Mouse (Mus musculus) bone marrow, adult 2 months (tissue): ENCODE results near the gene Sipa1l2. TPM values are rescaled to one million over a fixed set of nuclear protein-coding genes. Genes with fewer than 3 reads are reported as not detected.
A peak's percentile ranks its signal among the peaks of the same experiment; 100 is the strongest.

Experiments used
- H3K27ac ChIP-seq: fragments of 200-500 bp; 2 replicates; pipeline ENCODE4 v1.5.1; 2012; ENCODE audit warnings: low read depth, mild to moderate bottlenecking, control low read depth, inconsistent platforms, low read length; ENCODE audit not compliant: control insufficient read depth, poor library complexity, insufficient read depth
- H3K4me1 ChIP-seq: fragments of 200-500 bp; 2 replicates; pipeline ENCODE4 v1.6.1; 2011; ENCODE audit warnings: low read length; ENCODE audit not compliant: control insufficient read depth, insufficient read depth
- H3K4me3 ChIP-seq: fragments of 200-500 bp; replicated peaks from 2 replicates; pipeline ENCODE3; 2011; ENCODE audit warnings: mild to moderate bottlenecking, low read depth, low read length, control low read depth; ENCODE audit not compliant: control insufficient read depth
- CTCF ChIP-seq: fragments of 200-500 bp; IDR thresholded peaks from 2 replicates; pipeline ENCODE4 v1.5.1; 2011; ENCODE audit warnings: low read length, control low read depth; ENCODE audit not compliant: control insufficient read depth, insufficient read depth
- POLR2A ChIP-seq: fragments of 200-500 bp; IDR thresholded peaks from 2 replicates; pipeline ENCODE4 v1.6.1; 2011; ENCODE audit warnings: low read depth, mild to moderate bottlenecking, control low read depth, low read length, borderline replicate concordance; ENCODE audit not compliant: control insufficient read depth
- WGBS: fragments of 180-500 bp; shearing (Covaris S2); methylation state at CpG from one replicate; pipeline ENCODE4 v1.1.7; 2018; 5-methylcytosine and 5-hydroxymethylcytosine counted together
- polyA plus RNA-seq: library from polyadenylated mRNA; stranded (reverse); fragments of >200 nt; gene quantifications from 2 replicates; pipeline ENCODE4 v1.2.4, GENCODE M21; 2011; ENCODE audit warnings: low replicate concordance; ENCODE audit not compliant: missing spikeins, insufficient read depth, insufficient read length

Sipa1l2 gene
- polyA plus RNA-seq, 1 experiment = 6.7 TPM

- Histone ChIP-seq H3K27ac (no peak overlapping the region), H3K4me1 (peaks cover 2% of the 10 kb centered on the region; the same call in 1 of the 2 replicates), H3K4me3 (no peak overlapping the region)
- TF ChIP-seq CTCF (no peak), POLR2A (no peak)
- 82% methylated on average over 6 of the region's 6 CpGs for WGBS
Measured at GRCm38 (mm10) chr8:125465156-125465821, 104.3 kb downstream of the Sipa1l2 start.

DNA sequence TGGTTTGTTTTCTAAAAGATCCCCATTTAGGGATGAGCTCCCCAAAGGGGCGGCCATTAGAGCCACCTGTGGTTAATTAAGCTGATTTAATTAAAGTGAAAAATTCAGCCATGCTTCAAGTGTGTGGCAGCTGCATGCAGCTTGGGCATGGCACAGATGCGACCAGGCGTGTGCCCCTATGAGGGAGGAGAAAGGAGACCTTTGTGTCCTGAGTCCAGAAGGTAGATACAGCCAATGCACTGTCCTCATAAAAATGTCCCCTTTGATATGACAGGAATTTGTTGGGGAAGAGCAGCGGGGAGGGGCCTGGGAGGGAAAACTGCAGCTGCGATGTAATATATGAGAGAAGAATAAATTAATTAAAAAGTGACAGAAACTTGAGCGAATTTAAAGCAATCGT is 106.7 kb downstream of the Sipa1l2 start:
- Histone ChIP-seq H3K27ac (no peak overlapping the region), H3K4me1 (peaks cover 2% of the 10 kb centered on the region; the same call in 1 of the 2 replicates), H3K4me3 (no peak overlapping the region)
- WGBS = 84% methylated on average over 7 of the region's 7 CpGs
- TF ChIP-seq POLR2A = no peak
- TF ChIP-seq CTCF = no peak

DNA sequence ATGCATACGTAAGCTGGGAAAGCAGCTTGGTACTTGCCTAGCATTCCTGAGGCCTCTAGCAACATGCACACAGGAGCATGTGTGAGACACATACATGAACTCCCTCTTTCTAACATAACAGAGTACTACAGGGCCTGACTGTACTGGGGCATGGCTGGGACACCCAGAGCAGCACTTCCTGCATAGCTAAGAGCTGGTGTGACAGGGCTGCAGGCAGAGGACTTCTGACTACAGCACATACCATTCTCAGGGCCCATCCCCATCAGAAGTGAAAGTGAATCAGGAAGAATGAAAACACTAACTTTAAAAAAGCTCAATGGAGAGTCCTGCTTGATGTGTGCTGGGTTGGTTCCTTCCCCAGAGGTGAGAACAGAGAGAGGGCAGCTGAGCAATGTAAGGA is 108.1 kb downstream of the Sipa1l2 start:
- WGBS = 85% methylated on average over 1 of the region's 1 CpGs
- Histone ChIP-seq H3K27ac (no peak overlapping the region), H3K4me3 (no peak overlapping the region), H3K4me1 (peaks cover 2% of the 10 kb centered on the region; the same call in 1 of the 2 replicates)
- TF ChIP-seq CTCF = no peak
- TF ChIP-seq POLR2A = no peak

DNA sequence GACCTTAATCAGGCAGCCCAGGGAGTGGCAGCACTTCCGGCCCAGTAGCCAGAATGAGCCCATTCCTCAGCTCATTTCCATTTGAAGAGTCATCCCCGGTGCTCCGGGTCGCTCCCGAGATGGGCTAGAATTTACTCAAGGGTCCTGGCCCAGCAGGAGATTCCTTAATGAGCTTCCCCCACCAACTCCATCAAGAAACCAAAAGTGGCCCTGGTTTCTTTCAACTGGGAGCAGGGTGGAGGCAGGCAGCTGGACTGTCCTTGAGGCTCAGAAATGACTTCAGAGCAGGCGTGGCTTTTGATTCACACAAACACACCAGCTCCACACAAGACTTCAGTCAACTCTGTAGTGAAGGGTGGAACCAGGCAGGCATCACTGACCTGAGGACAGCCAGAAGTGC is 109.0 kb downstream of the Sipa1l2 start:
- Histone ChIP-seq H3K4me1 (peaks cover 2% of the 10 kb centered on the region; the same call in 1 of the 2 replicates), H3K27ac (peak overlapping the region; percentile 6; the same call in 1 of the 2 replicates), H3K4me3 (no peak overlapping the region)
- WGBS = 78% methylated on average over 6 of the region's 6 CpGs
- no peak for TF ChIP-seq POLR2A
- no peak for TF ChIP-seq CTCF

GRCm38 (mm10) chr8:125449048-125449447 is 120.6 kb downstream of the Sipa1l2 start:
- TF ChIP-seq POLR2A = no peak
- TF ChIP-seq CTCF = no peak
- Histone ChIP-seq H3K4me3 (no peak overlapping the region), H3K4me1 (no peaks in the 10 kb centered on the region), H3K27ac (no peak overlapping the region)
- WGBS = 78% methylated on average over 6 of the region's 6 CpGs

- Histone ChIP-seq H3K27ac (no peak overlapping the region), H3K4me1 (no peaks in the 10 kb centered on the region), H3K4me3 (no peak overlapping the region)
- WGBS = 90% methylated on average over 14 of the region's 14 CpGs
- TF ChIP-seq CTCF (no peak), POLR2A (no peak)
Measured at GRCm38 (mm10) chr8:125447543-125447942, 122.1 kb downstream of the Sipa1l2 start.

- Histone ChIP-seq H3K4me3 (no peak overlapping the region), H3K27ac (no peak overlapping the region), H3K4me1 (no peaks in the 10 kb centered on the region)
- WGBS = 82% methylated on average over 4 of the region's 4 CpGs
- no peak for TF ChIP-seq CTCF
- TF ChIP-seq POLR2A = no peak
Measured at GRCm38 (mm10) chr8:125446236-125446635, 123.4 kb downstream of the Sipa1l2 start.

DNA sequence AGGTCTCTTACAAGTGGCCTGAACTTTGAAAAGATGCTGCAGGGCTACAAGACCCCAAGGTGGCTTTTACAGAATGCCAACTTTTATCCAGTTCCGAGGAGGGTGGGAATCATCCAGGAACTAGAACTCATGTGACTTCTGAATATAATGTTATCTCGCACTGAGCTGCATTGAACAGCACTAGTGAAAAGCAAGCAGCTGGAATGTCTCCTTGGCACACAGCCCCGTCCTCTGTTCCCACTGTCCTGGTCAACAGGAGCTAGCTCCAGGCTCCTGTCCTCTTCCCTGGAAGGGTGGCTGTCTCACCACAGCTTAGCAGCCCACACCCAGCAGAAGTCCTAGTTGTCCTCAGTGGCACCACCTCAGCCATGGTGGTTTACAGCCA is 124.4 kb downstream of the Sipa1l2 start:
- Histone ChIP-seq H3K27ac (no peak overlapping the region), H3K4me3 (no peak overlapping the region), H3K4me1 (no peaks in the 10 kb centered on the region)
- TF ChIP-seq POLR2A (no peak), CTCF (no peak)
- WGBS = 74% methylated on average over 3 of the region's 3 CpGs
